Mouse (Mus musculus) stomach, postnatal 0 days (tissue): ENCODE data around the gene Rnf157.

Experiments used
- CTCF ChIP-seq: IDR thresholded peaks from 2 replicates; pipeline ENCODE4 v1.5.1; 2016; ENCODE audit warnings: antibody characterized with exemption, low read depth, mild to moderate bottlenecking, moderate library complexity
- EP300 ChIP-seq: optimal IDR thresholded peaks from 2 replicates; pipeline ENCODE3; 2016; ENCODE audit warnings: antibody characterized with exemption

GRCm38 (mm10) chr11:116290556-116290955 lies 122.3 kb downstream of the Rnf157 start:
- TF ChIP-seq CTCF (no peak), EP300 (no peak)
